Mouse (Mus musculus) olfactory bulb, adult 2 months (tissue): ENCODE measurements around the gene Rbm5. TPM values are rescaled to one million over a fixed set of nuclear protein-coding genes. Genes with fewer than 3 reads are reported as not detected.
A peak's percentile ranks its signal among the peaks of the same experiment; 100 is the strongest.

Experiments used
- H3K27ac ChIP-seq: fragments of 200-500 bp; 2 replicates; pipeline ENCODE4 v1.5.1; 2012; ENCODE audit warnings: low read depth, low read length; ENCODE audit not compliant: insufficient read depth
- H3K4me1 ChIP-seq: fragments of 200-500 bp; 2 replicates; pipeline ENCODE4 v1.6.1; 2012; ENCODE audit warnings: low read length; ENCODE audit not compliant: control insufficient read depth, insufficient read depth
- H3K4me3 ChIP-seq: fragments of 200-500 bp; 2 replicates; pipeline ENCODE4 v1.5.1; 2012; ENCODE audit warnings: mild to moderate bottlenecking, low read depth, low read length, moderate library complexity; ENCODE audit not compliant: insufficient read depth
- CTCF ChIP-seq: fragments of 200-500 bp; IDR thresholded peaks from 2 replicates; pipeline ENCODE4 v1.5.1; 2012; ENCODE audit warnings: low read depth, mild to moderate bottlenecking, low read length, moderate library complexity; ENCODE audit not compliant: insufficient read depth
- POLR2A ChIP-seq: fragments of 200-500 bp; IDR thresholded peaks from 2 replicates; pipeline ENCODE4 v1.6.1; 2012; ENCODE audit warnings: mild to moderate bottlenecking, low read depth, low read length, moderate library complexity; ENCODE audit not compliant: insufficient read depth
- WGBS: fragments of 180-500 bp; shearing (Covaris S2); methylation state at CpG from one replicate; pipeline ENCODE4 v1.1.7; 2018; 5-methylcytosine and 5-hydroxymethylcytosine counted together
- polyA plus RNA-seq: library from polyadenylated mRNA; stranded (reverse); fragments of >200 nt; gene quantifications from 2 replicates; pipeline ENCODE4 v1.2.4, GENCODE M21; 2012; ENCODE audit warnings: low replicate concordance; ENCODE audit not compliant: missing spikeins, insufficient read depth, insufficient read length

Rbm5 gene
- polyA plus RNA-seq, 1 experiment: 773 TPM

GRCm38 (mm10) chr9:107769445-107770000 lies 1.3 kb downstream of the Rbm5 start:
- no peak overlapping the region for H3K4me3 ChIP-seq
- WGBS: 1% methylated on average over 4 of the region's 4 CpGs
- no peak for TF ChIP-seq CTCF
- no peak for TF ChIP-seq POLR2A
- no peaks in the 10 kb centered on the region for H3K4me1 ChIP-seq
- no peak overlapping the region for H3K27ac ChIP-seq

- no peak overlapping the region for H3K27ac ChIP-seq
- TF ChIP-seq POLR2A: no peak
- no peak for TF ChIP-seq CTCF
- no peaks in the 10 kb centered on the region for H3K4me1 ChIP-seq
- 46% methylated on average over 5 of the region's 5 CpGs for WGBS
- H3K4me3 ChIP-seq: no peak overlapping the region
Measured at GRCm38 (mm10) chr9:107768851-107769250, 1.9 kb downstream of the Rbm5 start.

GRCm38 (mm10) chr9:107759593-107759992 lies 11.2 kb downstream of the Rbm5 start:
- Histone ChIP-seq H3K4me1 (no peaks in the 10 kb centered on the region), H3K27ac (no peak overlapping the region), H3K4me3 (no peak overlapping the region)
- TF ChIP-seq CTCF: no peak
- TF ChIP-seq POLR2A: no peak
- 89% methylated on average over 6 of the region's 6 CpGs for WGBS

GRCm38 (mm10) chr9:107750378-107750777 lies 20.4 kb downstream of the Rbm5 start:
- TF ChIP-seq POLR2A (no peak), CTCF (no peak)
- Histone ChIP-seq H3K4me3 (no peak overlapping the region), H3K27ac (no peak overlapping the region), H3K4me1 (no peaks in the 10 kb centered on the region)
- WGBS: 68% methylated on average over 5 of the region's 5 CpGs

GRCm38 (mm10) chr9:107748063-107748462 lies 22.7 kb downstream of the Rbm5 start:
- Histone ChIP-seq H3K4me1 (no peaks in the 10 kb centered on the region), H3K27ac (no peak overlapping the region), H3K4me3 (no peak overlapping the region)
- TF ChIP-seq CTCF (no peak), POLR2A (no peak)
- 77% methylated on average over 3 of the region's 3 CpGs for WGBS

- H3K4me3 ChIP-seq: no peak overlapping the region
- H3K27ac ChIP-seq: no peak overlapping the region
- no peaks in the 10 kb centered on the region for H3K4me1 ChIP-seq
- 63% methylated on average over 1 of the region's 1 CpGs for WGBS
- no peak for TF ChIP-seq CTCF
- TF ChIP-seq POLR2A: no peak
Measured at GRCm38 (mm10) chr9:107747310-107747709, 23.5 kb downstream of the Rbm5 start.

GRCm38 (mm10) chr9:107746679-107747078 lies 24.1 kb downstream of the Rbm5 start:
- 95% methylated on average over 3 of the region's 3 CpGs for WGBS
- TF ChIP-seq CTCF (no peak), POLR2A (no peak)
- Histone ChIP-seq H3K27ac (no peak overlapping the region), H3K4me1 (no peaks in the 10 kb centered on the region), H3K4me3 (no peak overlapping the region)

GRCm38 (mm10) chr9:107744061-107744460 lies 26.7 kb downstream of the Rbm5 start:
- no peak for TF ChIP-seq POLR2A
- TF ChIP-seq CTCF: no peak
- no peaks in the 10 kb centered on the region for H3K4me1 ChIP-seq
- no peak overlapping the region for H3K27ac ChIP-seq
- WGBS: 91% methylated on average over 6 of the region's 6 CpGs
- no peak overlapping the region for H3K4me3 ChIP-seq

GRCm38 (mm10) chr9:107738841-107739202 lies 32.0 kb downstream of the Rbm5 start:
- WGBS: 48% methylated on average over 4 of the region's 4 CpGs
- H3K4me3 ChIP-seq: no peak overlapping the region
- no peak overlapping the region for H3K27ac ChIP-seq
- TF ChIP-seq POLR2A (no peak), CTCF (peak; percentile 29; the same call in 1 of the 2 replicates)
- peaks cover 22% of the 10 kb centered on the region for H3K4me1 ChIP-seq
